Mouse (Mus musculus) small intestine, adult 2 months (tissue): Measurements from ENCODE around the gene Styk1.

Source experiments
- CTCF ChIP-seq: fragments of 200-500 bp; IDR thresholded peaks from 2 replicates; pipeline ENCODE4 v1.5.1; 2012; ENCODE audit warnings: low read depth, mild to moderate bottlenecking, control low read depth, inconsistent platforms, low read length, moderate library complexity, mixed read lengths; ENCODE audit not compliant: insufficient replicate concordance, insufficient read length; ENCODE audit errors: extremely low read depth
- POLR2A ChIP-seq: fragments of 200-500 bp; IDR thresholded peaks from 2 replicates; pipeline ENCODE4 v1.6.1; 2012; ENCODE audit warnings: low read depth, mild to moderate bottlenecking, control low read depth, inconsistent platforms, low read length, moderate library complexity

DNA sequence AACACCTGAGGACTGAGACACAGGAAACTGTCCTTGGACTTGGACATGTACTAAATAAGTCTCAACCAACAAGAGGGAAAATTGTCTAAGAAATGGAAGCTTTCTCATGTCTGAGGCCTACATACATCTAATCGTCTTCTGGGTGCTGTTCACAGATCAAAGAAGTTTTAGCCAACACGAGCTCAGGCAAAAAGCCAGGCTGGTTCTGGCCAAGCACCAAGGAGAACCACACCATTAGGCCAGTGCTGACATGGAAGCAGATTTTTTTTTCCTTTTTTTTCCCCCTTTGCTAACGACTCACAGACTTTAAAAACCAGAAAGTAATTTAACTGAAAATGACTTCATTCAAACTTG lies 29.6 kb upstream of the Styk1 start:
- TF ChIP-seq POLR2A, result no peak
- TF ChIP-seq CTCF, result no peak
